ENCODE assay signal across 12 mouse cellular contexts in the genomic region with DNA sequence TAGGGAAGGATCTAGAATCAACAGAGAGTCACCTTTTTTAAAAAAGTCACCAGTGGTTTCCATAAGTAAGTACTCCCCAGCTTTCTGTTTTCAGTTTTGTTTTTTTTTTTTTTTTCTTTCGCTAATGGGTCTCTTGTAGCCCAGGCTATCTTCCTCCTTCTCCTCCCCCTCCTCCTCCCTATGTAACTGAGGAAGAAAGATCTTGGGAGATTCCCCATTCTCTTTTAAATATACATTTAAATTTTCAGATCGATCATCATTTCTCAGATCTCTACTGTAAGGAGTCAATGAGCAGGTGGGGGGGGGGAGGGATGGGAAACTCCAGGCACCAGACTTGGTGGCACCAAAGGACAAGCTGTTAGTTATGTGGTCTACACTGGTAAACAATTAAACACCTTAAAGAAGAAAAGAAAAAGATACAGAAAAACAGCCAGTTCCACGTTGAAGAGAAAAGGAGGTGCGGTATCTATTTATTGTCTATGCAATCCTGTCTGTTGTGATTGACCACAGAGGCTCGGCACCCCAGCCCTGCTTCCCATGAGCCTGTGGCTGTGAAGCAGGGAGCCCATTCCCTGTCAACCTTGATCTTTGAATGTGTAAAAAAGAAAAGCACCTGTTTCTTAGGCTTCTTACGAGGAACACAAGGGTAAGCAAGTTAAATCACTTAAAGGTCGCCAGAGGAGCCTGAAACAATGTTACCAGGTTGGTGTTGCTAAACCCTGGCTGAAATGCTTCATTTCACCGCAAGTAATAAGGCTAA.
DNase-seq lines count a peak whose midpoint lies in the region; ATAC-seq and TF ChIP-seq lines count a peak whose summit lies in the region.
"Had no signal": no experiment of that assay in that cellular context is flagged by ENCODE, and none has a peak within 500 bp of the region (broad histone marks: within the 10 kb centered on the region; RNA-seq: fewer than 3 reads in every experiment).

No protein-coding gene starts in this region.

- TF ChIP-seq POLR2A in kidney, adult 2 months (IDR thresholded peaks at IDR 0.05; ENCODE audit: low read depth, low read length): no peak
- no peak for TF ChIP-seq POLR2A in thymus, adult 2 months (IDR thresholded peaks at IDR 0.05; ENCODE audit: control insufficient read depth, extremely low read depth, insufficient read depth, low read length, poor library complexity)

- DNase-seq in kidney, adult 2 months: no peak
- no peak for DNase-seq in thymus, adult 2 months
- DNase-seq in thymus, postnatal 0 days (ENCODE audit: low spot score): no peak
- no peak for DNase-seq in limb, embryonic 10.5 days (ENCODE audit: low spot score)
- DNase-seq in forebrain, embryonic 11.5 days (ENCODE audit: low spot score): no peak
- DNase-seq: adrenal gland, adult 8-10 months; cerebellum, adult 2 months; gastrocnemius, postnatal 25 days; layer of hippocampus, postnatal 36 days had no signal

- no peak for TF ChIP-seq CTCF in kidney, adult 2 months (conservative IDR thresholded peaks at IDR 0.05; ENCODE audit: insufficient read depth, insufficient read length, low read depth, low read length)
- no peak for TF ChIP-seq CTCF in thymus, adult 2 months (IDR thresholded peaks at IDR 0.05; ENCODE audit: borderline replicate concordance, control insufficient read depth, extremely low read depth, insufficient read depth, low read length, poor library complexity)

- peak overlapping the region; percentile 45 for H3K4me2 ChIP-seq in kidney, embryonic 16.5 days (replicated peaks; ENCODE audit: low read depth, low read length)
- H3K4me2 ChIP-seq in stomach, embryonic 16.5 days (ENCODE audit: low read depth, low read length): peak overlapping the region; percentile 44; the same call in 1 of the 2 replicates
- no peak overlapping the region for H3K4me2 ChIP-seq in forebrain, embryonic 11.5 days (ENCODE audit: low read depth, low read length, severe bottlenecking)
- H3K4me2 ChIP-seq in forebrain, embryonic 13.5 days: no peak overlapping the region

- no peak for ATAC-seq in kidney, embryonic 16.5 days (ENCODE audit: low FRiP score, low TSS enrichment)
- no peak for ATAC-seq in stomach, embryonic 16.5 days (ENCODE audit: insufficient read depth, low FRiP score)
- ATAC-seq in forebrain, embryonic 11.5 days (replicated peaks; ENCODE audit: low FRiP score): no peak
- ATAC-seq in forebrain, embryonic 13.5 days: no peak

- H3K9me3 ChIP-seq in kidney, embryonic 16.5 days (ENCODE audit: low read length): no peaks in the 10 kb centered on the region
- no peaks in the 10 kb centered on the region for H3K9me3 ChIP-seq in limb, embryonic 10.5 days (replicated peaks)
- H3K9me3 ChIP-seq in stomach, embryonic 16.5 days (replicated peaks; ENCODE audit: control insufficient read depth, low read length): no peaks in the 10 kb centered on the region
- H3K9me3 ChIP-seq in forebrain, embryonic 11.5 days (ENCODE audit: control insufficient read depth, low read length): no peaks in the 10 kb centered on the region
- H3K9me3 ChIP-seq in forebrain, embryonic 13.5 days (replicated peaks): no peaks in the 10 kb centered on the region

- H3K4me3 ChIP-seq in kidney, embryonic 16.5 days (ENCODE audit: low read length): 0 out of 2 replicates have a peak overlapping the region, but pooled peaks have one; percentile 9
- H3K4me3 ChIP-seq in kidney, adult 2 months (ENCODE audit: insufficient read depth, low read depth, low read length): no peak overlapping the region
- H3K4me3 ChIP-seq in thymus, adult 2 months (ENCODE audit: control insufficient read depth, insufficient read depth, low read length): 0 out of 2 replicates have a peak overlapping the region, but pooled peaks have one; percentile 6
- H3K4me3 ChIP-seq in limb, embryonic 10.5 days: no peak overlapping the region
- H3K4me3 ChIP-seq in stomach, embryonic 16.5 days (replicated peaks; ENCODE audit: low read length): no peak overlapping the region
- H3K4me3 ChIP-seq in forebrain, embryonic 11.5 days (ENCODE audit: low read depth, low read length): no peak overlapping the region
- H3K4me3 ChIP-seq in forebrain, embryonic 13.5 days: no peak overlapping the region

- H3K27ac ChIP-seq in kidney, embryonic 16.5 days (ENCODE audit: low read length): peak overlapping the region; percentile 8; the same call in 1 of the 2 replicates
- H3K27ac ChIP-seq in kidney, adult 2 months (ENCODE audit: insufficient read depth, low read depth, low read length): no peak overlapping the region
- H3K27ac ChIP-seq in thymus, adult 2 months (ENCODE audit: control insufficient read depth, insufficient read depth, low read length): peak overlapping the region; percentile 86
- H3K27ac ChIP-seq in limb, embryonic 10.5 days: peak overlapping the region; percentile 74; the same call in 1 of the 2 replicates
- no peak overlapping the region for H3K27ac ChIP-seq in stomach, embryonic 16.5 days (ENCODE audit: low read length)
- no peak overlapping the region for H3K27ac ChIP-seq in forebrain, embryonic 11.5 days (ENCODE audit: low read depth, low read length)
- no peak overlapping the region for H3K27ac ChIP-seq in forebrain, embryonic 13.5 days

- H3K4me1 ChIP-seq in kidney, embryonic 16.5 days (ENCODE audit: insufficient read depth, low read length): peaks cover 31% of the 10 kb centered on the region
- H3K4me1 ChIP-seq in kidney, adult 2 months (ENCODE audit: control insufficient read depth, insufficient read depth, low read length): no peaks in the 10 kb centered on the region
- H3K4me1 ChIP-seq in thymus, adult 2 months (replicated peaks; ENCODE audit: control insufficient read depth, insufficient read depth, low read length): peaks cover 17% of the 10 kb centered on the region
- peaks cover 33% of the 10 kb centered on the region for H3K4me1 ChIP-seq in limb, embryonic 10.5 days
- peaks cover 4% of the 10 kb centered on the region; the same call in 1 of the 2 replicates for H3K4me1 ChIP-seq in stomach, embryonic 16.5 days (ENCODE audit: control insufficient read depth, insufficient read depth, low read length)
- H3K4me1 ChIP-seq in forebrain, embryonic 11.5 days (replicated peaks; ENCODE audit: control insufficient read depth, insufficient read depth, low read length): peaks cover 5% of the 10 kb centered on the region; the same call in 1 of the 2 replicates
- peaks cover 11% of the 10 kb centered on the region for H3K4me1 ChIP-seq in forebrain, embryonic 13.5 days

- peak overlapping the region; percentile 50; the same call in 1 of the 2 replicates for H3K9ac ChIP-seq in kidney, embryonic 16.5 days (replicated peaks; ENCODE audit: low read length)
- no peak overlapping the region for H3K9ac ChIP-seq in stomach, embryonic 16.5 days (ENCODE audit: low read length)
- H3K9ac ChIP-seq in forebrain, embryonic 11.5 days (ENCODE audit: low read length): no peak overlapping the region
- no peak overlapping the region for H3K9ac ChIP-seq in forebrain, embryonic 13.5 days

- 64% methylated on average over 8 of the region's 8 CpGs for WGBS in kidney, embryonic 16.5 days
- WGBS in kidney, adult 2 months: 74% methylated on average over 8 of the region's 8 CpGs
- whole genome bisulfite sequencing in thymus, adult 2 months: 79% methylated on average over 8 of the region's 8 CpGs
- 54% methylated on average over 8 of the region's 8 CpGs for WGBS in limb, embryonic 10.5 days
- 71% methylated on average over 8 of the region's 8 CpGs for WGBS in stomach, embryonic 16.5 days
- WGBS in forebrain, embryonic 11.5 days: 60% methylated on average over 8 of the region's 8 CpGs
- 60% methylated on average over 8 of the region's 8 CpGs for WGBS in forebrain, embryonic 13.5 days

- no peaks in the 10 kb centered on the region for H3K27me3 ChIP-seq in kidney, embryonic 16.5 days (ENCODE audit: insufficient read depth, low read length)
- H3K27me3 ChIP-seq in kidney, adult 2 months (replicated peaks; ENCODE audit: control insufficient read depth, insufficient read depth, low read length): no peaks in the 10 kb centered on the region
- H3K27me3 ChIP-seq in thymus, adult 2 months (ENCODE audit: control insufficient read depth, insufficient read depth, low read length): no peaks in the 10 kb centered on the region
- H3K27me3 ChIP-seq in limb, embryonic 10.5 days (ENCODE audit: low read depth, poor library complexity, severe bottlenecking): peaks cover 23% of the 10 kb centered on the region
- no peaks in the 10 kb centered on the region for H3K27me3 ChIP-seq in stomach, embryonic 16.5 days (ENCODE audit: control insufficient read depth, insufficient read depth, low read length)
- 0 out of 2 replicates have a peak, but pooled peaks cover 3% of the 10 kb centered on the region for H3K27me3 ChIP-seq in forebrain, embryonic 11.5 days (ENCODE audit: control insufficient read depth, insufficient read depth, low read length)
- peaks cover 8% of the 10 kb centered on the region; the same call in 1 of the 2 replicates for H3K27me3 ChIP-seq in forebrain, embryonic 13.5 days

- no peaks in the 10 kb centered on the region for H3K36me3 ChIP-seq in kidney, embryonic 16.5 days (ENCODE audit: insufficient read depth, low read length)
- H3K36me3 ChIP-seq in kidney, adult 2 months (ENCODE audit: control insufficient read depth, insufficient read depth, low read length): no peaks in the 10 kb centered on the region
- H3K36me3 ChIP-seq in thymus, adult 2 months (ENCODE audit: control insufficient read depth, insufficient read depth, low read length): no peaks in the 10 kb centered on the region
- no peaks in the 10 kb centered on the region for H3K36me3 ChIP-seq in limb, embryonic 10.5 days
- H3K36me3 ChIP-seq in stomach, embryonic 16.5 days (ENCODE audit: control insufficient read depth, insufficient read depth, low read length): no peaks in the 10 kb centered on the region
- no peaks in the 10 kb centered on the region for H3K36me3 ChIP-seq in forebrain, embryonic 11.5 days (ENCODE audit: control insufficient read depth, insufficient read depth, low read length)
- no peaks in the 10 kb centered on the region for H3K36me3 ChIP-seq in forebrain, embryonic 13.5 days (ENCODE audit: poor library complexity, severe bottlenecking)

Comparison
In these comparisons a context has a peak if more than half of its experiments do, and no peak if none do; other contexts are left out.
1. H3K27ac ChIP-seq: peak in kidney, embryonic 16.5 days (single experiment), thymus, adult 2 months (single experiment) and limb, embryonic 10.5 days (single experiment); none in kidney, adult 2 months (single experiment), stomach, embryonic 16.5 days (single experiment), forebrain, embryonic 11.5 days (single experiment) and forebrain, embryonic 13.5 days (single experiment).
2. H3K4me3 ChIP-seq: peak in kidney, embryonic 16.5 days (single experiment) and thymus, adult 2 months (single experiment); none in kidney, adult 2 months (single experiment), limb, embryonic 10.5 days (single experiment), stomach, embryonic 16.5 days (single experiment), forebrain, embryonic 11.5 days (single experiment) and forebrain, embryonic 13.5 days (single experiment).
3. H3K4me2 ChIP-seq: peak in kidney, embryonic 16.5 days (single experiment) and stomach, embryonic 16.5 days (single experiment); none in forebrain, embryonic 11.5 days (single experiment) and forebrain, embryonic 13.5 days (single experiment).